Mouse (Mus musculus): ENCODE data around the gene Sik1.

DNA sequence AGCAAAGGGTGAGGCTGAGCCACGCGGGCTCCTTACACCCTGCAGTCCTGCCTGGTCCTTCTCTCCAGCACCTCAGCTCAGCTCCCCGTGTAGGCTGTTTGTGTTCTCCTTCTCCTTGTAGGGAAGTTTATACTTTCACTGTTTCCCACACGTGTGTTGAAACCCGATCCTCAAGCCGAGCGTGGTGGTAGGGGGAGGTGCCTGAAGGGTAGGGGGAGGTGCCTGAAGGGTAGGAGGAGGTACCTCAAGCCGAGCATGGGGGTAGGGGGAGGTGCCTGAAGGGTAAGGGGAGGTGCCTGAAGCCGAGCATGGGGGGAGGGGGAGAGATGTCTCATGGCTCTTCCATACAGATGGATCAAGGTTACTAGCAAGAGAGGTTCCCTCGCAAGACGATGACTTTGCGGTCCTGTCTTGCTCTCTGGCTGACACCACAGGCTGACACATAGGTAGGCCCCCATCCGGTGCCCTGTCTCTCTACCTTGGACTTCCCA is 15.4 kb upstream of the Sik1 start:
- TF ChIP-seq CTCF (conservative IDR thresholded peaks at IDR 0.05; ENCODE audit: insufficient read depth, insufficient read length, low read depth, low read length): no peak
- TF ChIP-seq POLR2A (IDR thresholded peaks at IDR 0.05; ENCODE audit: low read depth, low read length): no peak
